Comparison of ENCODE assay signal across 27 mouse cellular contexts in the genomic region with DNA sequence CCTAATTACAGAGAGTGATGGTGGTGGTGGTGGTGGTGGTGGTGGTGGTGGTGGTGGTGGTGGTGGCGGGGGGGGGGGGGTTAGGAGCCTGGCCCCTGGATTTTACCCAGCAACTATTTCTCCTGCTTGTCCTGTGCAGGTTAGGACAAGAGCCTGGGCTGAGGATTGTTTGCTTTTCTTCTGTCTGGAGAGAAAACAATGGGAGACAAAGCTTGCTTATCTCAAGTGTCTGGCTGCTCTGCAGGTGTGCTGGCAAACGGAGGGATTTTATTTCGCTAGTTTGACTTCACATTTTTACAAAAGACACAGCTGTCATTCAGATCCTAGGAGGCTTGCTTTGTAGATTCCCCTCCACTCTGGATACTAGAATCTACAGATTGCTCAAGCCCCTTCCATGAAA.
DNase-seq lines count a peak whose midpoint lies in the region; ATAC-seq lines count a peak whose summit lies in the region.
"Had no signal": no experiment of that assay in that cellular context is flagged by ENCODE, and none has a peak within 500 bp of the region (broad histone marks: within the 10 kb centered on the region; RNA-seq: fewer than 3 reads in every experiment).

No protein-coding gene starts in this region.

- ATAC-seq in embryonic facial prominence, embryonic 14.5 days (ENCODE audit: low read depth): peak; percentile 72; the same call in 1 of the 2 replicates
- no peak for ATAC-seq in intestine, embryonic 14.5 days (replicated peaks; ENCODE audit: low FRiP score, low TSS enrichment, low read depth)
- no peak for ATAC-seq in intestine, embryonic 15.5 days
- ATAC-seq: CD4-positive, CD25-positive, alpha-beta regulatory T cell, adult 4 months; forebrain, embryonic 14.5 days; forebrain, embryonic 16.5 days; Patski had no signal

- no peaks in the 10 kb centered on the region for H3K9me3 ChIP-seq in embryonic facial prominence, embryonic 14.5 days (ENCODE audit: control insufficient read depth, low read length)
- no peaks in the 10 kb centered on the region for H3K9me3 ChIP-seq in embryonic facial prominence, embryonic 10.5 days
- H3K9me3 ChIP-seq in intestine, embryonic 14.5 days (ENCODE audit: control insufficient read depth, low read length): no peaks in the 10 kb centered on the region
- no peaks in the 10 kb centered on the region for H3K9me3 ChIP-seq in intestine, embryonic 15.5 days
- H3K9me3 ChIP-seq: embryonic facial prominence, embryonic 12.5 days; embryonic facial prominence, embryonic 15.5 days; forebrain, embryonic 10.5 days; forebrain, embryonic 12.5 days; G1E had no signal

- WGBS in embryonic facial prominence, embryonic 14.5 days: 27% methylated on average over 2 of the region's 3 CpGs
- WGBS in embryonic facial prominence, embryonic 10.5 days: 32% methylated on average over 3 of the region's 3 CpGs
- 50% methylated on average over 2 of the region's 3 CpGs for WGBS in intestine, embryonic 14.5 days
- WGBS in intestine, embryonic 15.5 days: 46% methylated on average over 3 of the region's 3 CpGs

- 0 out of 2 replicates have a peak, but pooled peaks cover 3% of the 10 kb centered on the region for H3K4me1 ChIP-seq in embryonic facial prominence, embryonic 14.5 days (ENCODE audit: control insufficient read depth, insufficient read depth, low read length)
- H3K4me1 ChIP-seq in embryonic facial prominence, embryonic 10.5 days: 0 out of 2 replicates have a peak, but pooled peaks cover 4% of the 10 kb centered on the region
- H3K4me1 ChIP-seq in intestine, embryonic 14.5 days (replicated peaks; ENCODE audit: control insufficient read depth, insufficient read depth, low read length): no peaks in the 10 kb centered on the region; the same call in 1 of the 2 replicates
- H3K4me1 ChIP-seq in intestine, embryonic 15.5 days (replicated peaks): no peaks in the 10 kb centered on the region
- H3K4me1 ChIP-seq: embryonic facial prominence, embryonic 12.5 days; embryonic facial prominence, embryonic 15.5 days; forebrain, embryonic 10.5 days had no signal

- no peak overlapping the region for H3K9ac ChIP-seq in embryonic facial prominence, embryonic 14.5 days (ENCODE audit: low read depth, low read length)
- H3K9ac ChIP-seq in intestine, embryonic 14.5 days (ENCODE audit: low read length): no peak overlapping the region
- no peak overlapping the region for H3K9ac ChIP-seq in intestine, embryonic 15.5 days
- H3K9ac ChIP-seq: embryonic facial prominence, embryonic 12.5 days; embryonic facial prominence, embryonic 15.5 days; forebrain, embryonic 12.5 days had no signal

- H3K4me3 ChIP-seq in embryonic facial prominence, embryonic 14.5 days (ENCODE audit: low read depth, low read length): no peak overlapping the region
- H3K4me3 ChIP-seq in embryonic facial prominence, embryonic 10.5 days: no peak overlapping the region
- H3K4me3 ChIP-seq in intestine, embryonic 14.5 days (ENCODE audit: low read depth, low read length): no peak overlapping the region
- no peak overlapping the region for H3K4me3 ChIP-seq in intestine, embryonic 15.5 days (replicated peaks)
- H3K4me3 ChIP-seq: embryonic facial prominence, embryonic 12.5 days; embryonic facial prominence, embryonic 15.5 days; erythroblast, embryonic 14.5 days; forebrain, embryonic 10.5 days; forebrain, embryonic 12.5 days had no signal

- no peaks in the 10 kb centered on the region for H3K36me3 ChIP-seq in embryonic facial prominence, embryonic 14.5 days (ENCODE audit: control insufficient read depth, insufficient read depth, low read length)
- H3K36me3 ChIP-seq in embryonic facial prominence, embryonic 10.5 days (replicated peaks): no peaks in the 10 kb centered on the region
- H3K36me3 ChIP-seq in intestine, embryonic 14.5 days (ENCODE audit: control insufficient read depth, insufficient read depth, low read length): no peaks in the 10 kb centered on the region
- no peaks in the 10 kb centered on the region for H3K36me3 ChIP-seq in intestine, embryonic 15.5 days
- H3K36me3 ChIP-seq: embryonic facial prominence, embryonic 12.5 days; embryonic facial prominence, embryonic 15.5 days; forebrain, embryonic 10.5 days; forebrain, embryonic 12.5 days; G1E had no signal

- H3K27me3 ChIP-seq in embryonic facial prominence, embryonic 14.5 days (replicated peaks; ENCODE audit: control insufficient read depth, insufficient read depth, low read length): no peaks in the 10 kb centered on the region
- H3K27me3 ChIP-seq in embryonic facial prominence, embryonic 10.5 days (replicated peaks; ENCODE audit: low read depth, poor library complexity, severe bottlenecking): no peaks in the 10 kb centered on the region
- no peaks in the 10 kb centered on the region for H3K27me3 ChIP-seq in intestine, embryonic 14.5 days (replicated peaks; ENCODE audit: control insufficient read depth, insufficient read depth, low read length)
- no peaks in the 10 kb centered on the region for H3K27me3 ChIP-seq in intestine, embryonic 15.5 days (replicated peaks)
- H3K27me3 ChIP-seq: CH12.LX; embryonic facial prominence, embryonic 12.5 days; embryonic facial prominence, embryonic 15.5 days; forebrain, embryonic 12.5 days; Patski had no signal

- no peak overlapping the region for H3K27ac ChIP-seq in embryonic facial prominence, embryonic 14.5 days (replicated peaks; ENCODE audit: low read depth, low read length)
- no peak overlapping the region for H3K27ac ChIP-seq in embryonic facial prominence, embryonic 10.5 days (replicated peaks)
- H3K27ac ChIP-seq in intestine, embryonic 14.5 days (ENCODE audit: low read depth): no peak overlapping the region
- H3K27ac ChIP-seq in intestine, embryonic 15.5 days: no peak overlapping the region
- H3K27ac ChIP-seq: embryonic facial prominence, embryonic 12.5 days; embryonic facial prominence, embryonic 15.5 days; forebrain, embryonic 10.5 days; forebrain, embryonic 12.5 days had no signal

- no peak overlapping the region for H3K4me2 ChIP-seq in embryonic facial prominence, embryonic 14.5 days (ENCODE audit: low read depth, low read length)
- no peak overlapping the region for H3K4me2 ChIP-seq in intestine, embryonic 14.5 days (ENCODE audit: low read length)
- H3K4me2 ChIP-seq in intestine, embryonic 15.5 days (replicated peaks): no peak overlapping the region
- H3K4me2 ChIP-seq: embryonic facial prominence, embryonic 12.5 days; embryonic facial prominence, embryonic 15.5 days; forebrain, embryonic 12.5 days had no signal

- peak; percentile 58 for DNase-seq in embryonic facial prominence, embryonic 14.5 days (ENCODE audit: low spot score)
- DNase-seq in embryonic facial prominence, embryonic 10.5 days (ENCODE audit: low spot score): no peak
- peak; percentile 7 for DNase-seq in intestine, embryonic 14.5 days (ENCODE audit: low spot score)
- peak; percentile 16 for DNase-seq in R1 (ENCODE audit: low read depth, low spot score)
- DNase-seq: adrenal gland, adult 2 months; adrenal gland, postnatal 10 days; adrenal gland, postnatal 25 days; B cell, adult 2 months; cerebellum, adult 11 months; cerebellum, adult 18-20 months; cerebellum, adult 8-10 months; cerebellum, adult 9-11 months; cerebellum, postnatal 14 days; cerebellum, postnatal 36 days; embryo, embryonic 11 days had no signal
